Mouse (Mus musculus): Measurements from ENCODE around the gene Zbtb37.

The Zbtb37 gene

DNA sequence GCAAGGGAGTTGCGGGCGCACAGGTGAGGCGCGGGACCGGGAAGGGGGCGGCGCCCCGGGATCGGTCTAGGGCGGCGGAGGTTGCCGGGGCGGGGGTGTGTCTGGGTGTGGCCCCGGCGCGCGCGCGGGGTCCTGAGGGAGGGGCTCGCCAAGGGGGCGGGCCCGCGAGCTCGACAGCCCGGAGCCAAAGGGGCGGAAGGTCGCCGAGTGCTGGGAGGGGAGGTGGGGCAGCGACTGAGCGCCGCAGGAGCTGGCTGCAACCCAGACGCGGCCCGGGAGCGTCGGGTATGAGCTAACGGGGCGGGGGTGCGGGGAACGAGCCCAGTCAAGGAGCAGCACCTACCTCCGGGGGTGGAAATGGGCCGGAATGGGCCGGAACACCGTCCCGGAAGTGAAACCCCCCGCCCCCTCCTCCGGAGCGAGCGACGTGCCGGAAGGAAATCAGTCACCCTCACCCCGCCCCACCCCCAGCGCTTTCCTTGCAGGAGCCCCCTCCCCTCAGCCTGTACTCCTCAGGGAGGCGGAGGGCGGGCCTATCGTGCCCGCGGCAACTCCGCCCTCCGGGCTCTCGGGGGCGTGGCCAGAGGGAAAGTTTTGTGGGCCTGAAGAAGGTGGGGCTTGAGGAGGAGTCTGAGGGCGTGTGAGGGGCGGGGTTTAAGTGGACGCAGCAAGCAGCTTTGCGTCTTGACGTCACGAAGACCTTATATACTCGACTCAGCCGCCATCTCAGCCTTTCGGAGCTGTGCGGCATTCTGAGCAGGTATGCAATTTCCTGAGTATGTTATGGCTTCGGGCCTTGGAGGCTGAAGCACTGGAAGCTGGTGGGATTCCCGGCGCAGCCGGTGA lies at the start of gene Zbtb37:
Gene Zbtb37, minus strand, starts transcription at position 415 of the 846 bp plus-strand sequence.
- in situ Hi-C loops (cut with MboI; ENCODE audit: low sequenced_read_pairs): no loop called here

DNA sequence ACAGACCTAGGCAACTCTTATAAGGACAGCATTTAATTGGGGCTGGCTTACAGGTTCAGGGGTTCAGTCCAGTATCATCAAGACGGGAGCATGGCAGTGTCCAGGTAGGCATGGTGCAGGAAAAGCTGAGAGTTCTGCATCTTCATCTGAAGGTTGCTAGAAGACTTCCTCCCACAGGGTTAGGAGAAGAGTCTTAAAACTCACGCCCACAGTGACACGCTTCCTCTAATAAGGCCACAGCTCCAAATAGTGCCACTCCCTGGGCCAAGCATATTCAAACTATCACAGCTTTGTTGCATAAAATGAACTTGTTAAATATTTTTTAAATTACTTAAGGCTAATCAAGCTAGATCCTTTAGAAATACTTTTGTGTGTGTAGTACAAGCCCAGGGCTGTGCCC lies 42.6 kb upstream of the Zbtb37 start:
- in situ Hi-C loops (cut with MboI; ENCODE audit: low sequenced_read_pairs): no loop called here

DNA sequence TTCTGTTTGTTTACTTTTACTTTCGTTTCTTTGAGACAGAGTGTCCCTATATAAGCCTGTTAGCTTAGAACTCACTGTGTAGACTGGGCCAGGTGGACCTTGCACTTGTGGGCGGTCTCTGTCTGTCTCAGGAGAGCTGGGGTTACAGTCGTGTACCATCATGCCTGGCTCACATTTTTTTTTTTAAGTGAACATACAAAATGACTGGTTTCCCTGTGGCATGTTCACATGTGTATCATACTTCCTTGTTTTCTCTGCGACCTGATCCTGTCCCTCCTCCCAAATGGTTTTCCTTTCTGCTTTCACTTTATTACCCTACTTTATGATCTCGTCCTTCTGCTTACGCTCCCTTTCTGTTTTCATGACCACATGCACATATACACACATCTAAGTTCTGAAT lies 41.6 kb upstream of the Zbtb37 start:
- in situ Hi-C loops (cut with MboI; ENCODE audit: low sequenced_read_pairs): no loop called here

DNA sequence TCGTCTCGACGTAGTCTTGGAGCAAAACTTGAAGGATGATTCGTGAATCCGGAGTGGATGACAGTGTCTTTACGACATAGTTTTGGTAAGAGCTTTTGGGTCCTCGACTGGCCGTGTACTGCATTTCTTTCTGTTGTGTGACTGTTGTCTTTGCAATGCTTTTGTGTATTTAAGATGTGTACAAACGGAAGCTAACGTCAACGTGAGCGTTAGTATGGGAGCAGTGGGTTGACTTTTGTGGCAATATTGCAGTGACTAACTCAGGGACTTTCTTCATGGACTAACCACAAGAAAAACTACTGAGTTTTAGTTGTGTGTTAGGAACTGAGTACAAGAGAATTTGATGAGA lies 36.6 kb upstream of the Zbtb37 start:
- in situ Hi-C loops (cut with MboI; ENCODE audit: low sequenced_read_pairs): no loop called here

DNA sequence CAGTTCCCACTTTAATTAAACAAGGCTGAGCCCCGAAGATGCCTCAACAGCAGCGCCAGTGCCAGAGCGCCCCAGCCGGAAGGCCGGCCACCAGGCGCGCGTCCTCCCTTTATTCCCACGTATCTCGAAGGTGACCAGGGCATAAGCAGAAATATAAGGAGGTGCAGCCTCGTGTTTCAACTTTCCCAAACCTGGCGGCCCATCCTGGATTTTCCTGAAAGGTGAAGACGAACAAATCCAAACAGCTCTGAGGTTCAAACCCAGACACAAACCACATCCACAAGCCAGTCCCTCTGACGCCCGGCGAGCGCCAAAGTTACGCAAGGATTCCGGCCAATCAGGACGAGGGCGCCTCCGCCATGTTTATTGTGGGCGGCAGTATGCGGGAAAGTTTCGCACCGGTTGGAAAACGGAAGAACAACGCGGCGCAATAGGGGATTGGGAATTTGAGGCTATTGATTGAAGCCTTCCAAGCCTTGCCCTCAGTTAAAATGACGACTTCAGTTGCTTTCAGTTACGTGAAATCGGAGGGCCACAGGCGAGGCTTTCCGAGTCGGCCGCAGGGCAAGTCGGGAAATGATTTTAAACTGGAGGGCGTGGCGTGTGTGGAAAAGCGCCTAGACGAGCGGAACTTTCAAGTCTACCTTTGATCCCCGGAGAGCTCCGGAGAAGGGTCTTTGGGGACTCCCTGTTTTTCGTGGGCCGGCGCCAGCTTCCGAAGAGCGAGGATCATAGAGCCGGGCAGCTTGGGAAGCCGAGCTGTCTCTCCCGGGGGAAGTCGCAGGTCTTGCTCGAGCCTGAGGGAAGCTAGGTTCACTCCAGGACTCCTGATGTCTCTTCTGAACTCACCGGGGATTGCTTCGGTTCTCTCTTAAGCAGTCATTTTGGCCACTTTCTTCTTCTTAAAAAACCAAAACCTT lies 36.0 kb upstream of the Zbtb37 start, which contains the start of the genes Dars2 and Cenpl:
Gene Dars2, minus strand, starts transcription at position 307 of the 920 bp plus-strand sequence.
Gene Cenpl, plus strand, starts transcription at position 362 of the 920 bp plus-strand sequence.
- in situ Hi-C loops (cut with MboI; ENCODE audit: low sequenced_read_pairs): no loop called here

DNA sequence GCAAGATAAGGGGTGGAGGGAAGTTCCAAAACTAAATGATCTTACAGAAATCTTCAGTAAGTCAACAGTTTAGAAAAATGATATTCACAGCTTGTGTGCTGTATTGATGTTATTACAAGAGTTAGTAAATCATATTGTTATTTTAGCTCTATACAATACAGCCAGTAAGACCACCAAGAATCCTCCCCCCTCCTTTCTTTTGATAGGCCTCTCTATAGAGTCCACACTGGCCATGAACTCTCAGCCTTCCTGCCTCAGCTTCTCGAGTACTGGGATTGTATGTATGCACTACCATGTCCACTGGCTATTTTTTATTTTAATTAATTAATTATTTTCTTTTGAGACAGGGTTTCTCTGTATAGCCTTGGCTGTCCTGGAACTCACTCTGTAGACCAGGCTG lies 28.7 kb upstream of the Zbtb37 start:
- in situ Hi-C loops (cut with MboI; ENCODE audit: low sequenced_read_pairs): no loop called here

DNA sequence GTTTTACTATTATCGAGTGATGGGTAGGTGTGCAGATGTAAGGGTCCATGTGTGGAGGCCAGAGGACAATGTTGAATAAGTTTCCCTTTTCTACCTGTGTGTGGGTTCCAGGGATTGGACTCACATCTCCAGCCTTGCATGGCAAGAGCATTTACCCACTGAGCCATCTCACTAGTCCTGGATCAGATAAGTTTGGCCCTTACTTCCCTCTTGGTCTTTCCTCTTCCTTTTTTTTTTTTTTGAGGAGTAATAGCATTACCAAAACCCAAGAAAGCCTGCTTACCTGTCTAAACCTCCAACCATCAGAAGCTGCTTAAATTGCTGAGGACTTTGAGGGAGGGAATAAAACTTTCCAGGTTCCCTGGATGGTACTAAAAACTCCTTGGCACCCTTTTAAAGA lies 22.5 kb upstream of the Zbtb37 start:
- in situ Hi-C loops (cut with MboI; ENCODE audit: low sequenced_read_pairs): no loop called here

DNA sequence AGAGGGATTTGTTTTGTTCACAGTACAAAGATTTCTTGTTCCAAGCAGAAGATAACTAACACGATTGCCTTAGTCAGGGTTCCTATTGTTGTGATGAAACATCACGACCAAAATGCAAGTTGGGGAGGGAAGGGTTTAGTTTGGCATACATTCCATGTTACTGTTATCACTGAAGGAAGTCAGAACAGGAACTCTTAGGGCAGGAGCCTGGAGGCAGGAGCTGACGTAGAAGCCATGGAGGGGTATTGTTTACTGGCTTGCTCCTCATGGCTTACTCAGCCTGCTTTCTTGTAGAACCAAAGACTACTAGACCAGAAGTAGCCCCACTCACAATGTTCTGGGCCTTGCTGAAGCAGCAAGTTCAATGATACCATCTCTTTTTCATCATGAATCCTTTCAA lies 12.3 kb upstream of the Zbtb37 start:
- in situ Hi-C loops (cut with MboI; ENCODE audit: low sequenced_read_pairs): no loop called here

DNA sequence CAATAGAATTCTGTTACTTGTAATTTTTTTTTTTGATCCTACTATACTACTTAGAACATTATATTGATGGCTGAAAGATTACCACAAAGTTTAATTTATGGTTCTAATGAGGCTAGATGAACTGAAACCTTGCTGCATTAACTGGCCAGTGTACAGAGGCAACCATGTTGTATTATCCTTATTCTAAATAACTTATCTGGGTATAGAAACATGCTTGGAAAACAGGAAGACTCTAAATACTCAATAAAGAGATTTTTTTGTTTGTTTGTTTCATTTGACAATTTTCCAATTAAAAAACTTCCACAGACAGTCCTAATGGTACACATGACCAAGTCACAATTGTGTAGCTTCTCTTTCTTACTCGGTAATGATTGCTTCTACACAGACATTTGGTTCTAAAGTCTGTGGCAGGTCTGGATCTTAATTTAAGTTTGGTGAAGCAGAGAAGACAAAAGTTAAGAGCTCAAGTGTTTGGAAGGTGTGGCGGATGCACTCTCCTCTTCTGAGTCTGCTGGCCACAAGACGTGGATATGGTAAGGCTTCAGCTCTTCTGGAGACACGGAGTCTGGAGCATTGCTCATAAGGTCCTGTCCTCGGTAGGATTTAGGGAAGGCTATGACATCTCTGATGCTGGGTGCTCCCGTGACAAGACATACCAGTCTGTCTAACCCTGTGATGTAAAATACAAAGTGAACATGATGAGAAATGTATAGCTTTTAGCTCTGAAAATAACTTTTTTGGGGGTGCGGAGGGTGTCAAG lies 6.8 kb upstream of the Zbtb37 start:
- in situ Hi-C loops (cut with MboI; ENCODE audit: low sequenced_read_pairs): no loop called here

DNA sequence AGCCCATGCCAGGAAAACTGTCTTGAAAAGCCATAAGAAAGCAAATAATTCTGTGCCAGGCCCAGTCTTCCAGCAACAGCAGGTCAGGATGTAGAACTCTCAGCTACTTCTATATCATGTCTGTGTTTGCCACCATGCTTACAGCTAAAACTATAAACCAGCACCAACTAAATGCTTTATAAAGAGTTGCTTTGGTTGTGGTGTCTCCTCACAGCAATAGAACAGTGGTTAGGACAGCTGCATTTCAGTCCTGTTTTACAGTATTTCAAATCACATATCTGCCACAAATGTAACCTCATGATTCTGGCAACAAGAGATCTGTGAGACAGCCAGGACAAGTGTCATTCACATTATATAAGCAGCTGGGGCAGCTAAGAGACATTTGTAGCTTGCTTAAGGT lies 6.2 kb upstream of the Zbtb37 start:
- in situ Hi-C loops (cut with MboI; ENCODE audit: low sequenced_read_pairs): no loop called here

DNA sequence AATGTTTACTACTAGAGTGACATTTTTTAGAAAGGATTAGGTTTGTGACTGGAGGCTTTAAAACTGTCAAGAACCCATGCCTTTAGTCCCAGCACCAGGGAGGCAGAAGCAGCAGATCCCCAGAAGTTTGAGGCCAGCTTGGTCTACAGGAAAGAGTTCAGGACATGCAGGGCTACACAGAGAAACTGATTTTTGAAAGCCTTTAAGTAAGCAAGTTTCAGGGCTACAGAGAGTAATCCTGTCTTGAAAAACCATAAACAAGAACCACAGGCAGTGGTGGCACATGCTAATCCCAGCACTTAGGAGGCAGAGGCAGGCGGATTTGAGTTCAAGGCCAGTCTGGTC lies 5.7 kb upstream of the Zbtb37 start:
- in situ Hi-C loops (cut with MboI; ENCODE audit: low sequenced_read_pairs): no loop called here

DNA sequence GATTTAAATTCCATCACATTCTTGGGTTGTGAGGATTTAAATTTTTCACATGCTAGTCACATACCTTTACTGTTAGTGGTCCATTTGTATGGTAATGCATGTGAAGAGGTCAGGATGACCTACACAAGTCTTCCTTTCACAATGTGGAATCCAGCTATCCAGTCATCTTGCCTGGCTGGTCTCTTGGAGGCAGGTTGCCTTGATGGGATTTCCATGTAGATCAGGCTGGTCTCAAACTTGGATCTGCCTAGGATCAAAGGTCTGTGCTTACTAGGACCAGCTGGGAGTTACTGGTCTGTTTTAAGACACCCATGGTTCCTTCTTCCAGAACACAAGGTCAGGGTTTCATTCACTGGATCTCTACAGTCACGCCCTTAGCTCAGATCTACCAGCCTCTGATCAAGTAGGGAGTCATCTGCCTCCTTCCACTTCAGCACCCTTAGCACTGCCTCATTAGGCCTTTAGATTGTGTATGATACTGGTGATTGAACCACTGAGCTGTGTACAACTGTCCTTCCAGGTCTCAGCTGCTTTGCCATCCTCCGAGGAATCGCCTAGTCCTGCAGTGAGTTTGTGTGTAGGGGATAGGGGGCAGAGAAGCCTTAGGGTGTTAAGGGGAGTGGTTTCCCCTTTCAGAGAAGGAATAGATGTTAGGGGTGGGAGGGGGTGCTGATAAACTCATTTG lies 5.2 kb upstream of the Zbtb37 start:
- in situ Hi-C loops (cut with MboI; ENCODE audit: low sequenced_read_pairs): no loop called here

DNA sequence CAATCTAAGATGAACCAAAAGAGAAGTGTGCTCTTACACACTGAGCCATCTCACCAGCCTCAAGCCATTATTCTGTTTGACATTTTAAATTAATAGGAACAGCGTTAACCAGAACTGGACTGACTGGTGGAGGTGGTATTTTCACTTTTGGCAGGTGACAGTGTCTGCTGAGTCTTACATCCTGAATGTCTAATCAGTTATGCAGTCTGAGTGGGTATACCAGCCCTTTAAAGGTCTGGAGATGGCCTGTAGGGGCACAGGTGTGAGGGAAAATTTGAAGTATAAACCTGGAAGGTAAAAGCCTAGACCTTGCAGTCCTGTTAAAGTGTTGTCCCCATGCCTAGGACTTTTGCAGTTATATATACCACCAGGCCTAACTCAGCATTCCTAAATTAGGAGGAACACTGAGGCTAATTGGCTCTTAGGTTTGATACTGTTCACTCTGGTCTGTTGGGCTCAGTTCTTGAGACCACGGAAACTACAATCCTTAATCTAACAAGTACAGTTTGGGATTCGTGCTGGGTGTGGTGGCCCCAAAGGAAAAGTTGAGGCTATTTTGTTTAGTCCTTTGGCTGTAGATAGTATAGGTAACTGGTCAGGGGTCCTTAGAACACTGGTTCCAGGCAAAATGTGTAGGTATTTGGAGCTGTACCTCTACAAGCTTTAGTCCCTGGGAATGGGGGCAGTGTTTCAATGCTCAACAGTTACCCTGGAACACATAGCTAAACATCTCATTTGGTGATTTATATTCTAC lies 4.5 kb upstream of the Zbtb37 start:
- in situ Hi-C loops (cut with MboI; ENCODE audit: low sequenced_read_pairs): no loop called here

DNA sequence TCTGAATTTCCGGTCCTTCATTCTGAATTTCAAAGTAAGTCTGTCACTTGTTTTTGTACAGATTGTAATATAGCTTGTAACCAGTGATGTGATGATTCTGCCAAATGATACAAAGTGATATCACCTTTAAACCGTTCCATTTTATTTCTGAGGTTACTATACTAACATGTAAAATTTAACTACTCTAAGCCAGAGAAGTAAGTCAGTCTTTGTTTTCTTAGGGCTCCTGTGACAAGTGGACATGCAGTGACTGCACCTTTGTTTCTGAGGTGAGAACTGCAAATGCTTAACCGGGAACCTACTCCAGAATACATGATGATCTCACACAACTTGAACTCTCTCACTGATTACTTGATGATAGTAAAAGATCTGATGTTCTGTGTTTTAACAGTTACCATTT lies 3.4 kb upstream of the Zbtb37 start:
- in situ Hi-C loops (cut with MboI; ENCODE audit: low sequenced_read_pairs): no loop called here

DNA sequence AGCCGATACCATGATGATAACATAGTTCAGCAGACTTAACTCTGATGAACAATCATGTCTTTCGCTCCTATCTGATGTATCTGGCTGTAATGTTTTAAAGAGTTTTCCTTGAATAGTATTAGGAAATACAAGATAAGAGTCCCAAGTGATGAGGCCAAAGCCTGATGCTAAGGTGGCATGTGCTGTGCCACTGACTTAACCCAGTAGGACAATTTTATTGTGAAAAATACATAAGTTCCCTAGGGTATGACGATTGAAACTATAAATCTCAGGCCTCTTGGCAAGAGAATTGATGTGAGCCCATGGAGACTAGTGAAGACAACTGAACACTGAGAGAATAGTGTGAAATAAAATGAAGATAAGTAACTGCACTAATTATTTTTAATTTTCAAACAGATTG lies 3.0 kb upstream of the Zbtb37 start:
- in situ Hi-C loops (cut with MboI; ENCODE audit: low sequenced_read_pairs): no loop called here

DNA sequence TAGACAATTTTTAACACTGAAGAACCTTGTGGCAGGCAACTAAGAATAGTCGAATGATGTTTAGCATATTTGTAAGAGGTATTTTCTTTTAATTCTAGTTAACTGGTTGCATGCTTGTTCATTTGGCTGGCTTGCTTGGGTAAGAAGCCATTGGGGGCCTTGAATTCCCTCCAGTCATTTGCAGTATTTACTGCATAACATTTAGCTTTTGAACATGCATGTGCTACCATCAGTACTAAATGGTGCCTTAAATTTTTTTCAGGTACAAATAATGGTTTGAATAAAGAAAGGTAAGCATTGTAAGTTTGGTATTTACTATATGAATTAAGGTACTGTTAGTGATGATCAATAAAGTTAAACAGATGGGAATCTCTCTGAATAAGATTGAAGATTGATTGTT lies 2.4 kb upstream of the Zbtb37 start:
- in situ Hi-C loops (cut with MboI; ENCODE audit: low sequenced_read_pairs): no loop called here

DNA sequence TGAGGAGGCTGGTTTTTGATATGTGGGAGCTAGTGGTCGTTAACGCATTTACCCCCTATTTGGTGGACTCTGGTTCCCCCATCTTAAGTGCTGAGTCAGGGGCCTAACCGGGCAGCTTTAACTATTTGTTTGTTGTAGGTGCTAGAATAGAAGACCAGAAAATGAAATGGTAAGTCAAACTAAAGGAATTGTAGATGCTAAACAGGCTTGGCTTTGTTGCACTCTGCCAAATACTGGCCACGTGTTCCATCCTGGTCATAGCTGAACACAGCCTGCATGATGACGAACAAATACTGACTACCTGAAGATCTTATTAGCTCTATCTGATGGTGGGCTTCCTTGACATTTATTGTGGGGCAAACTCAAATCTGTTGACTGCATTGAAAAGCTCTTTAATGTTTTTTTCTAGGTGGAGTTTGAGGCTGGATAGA lies 1.8 kb upstream of the Zbtb37 start:
- in situ Hi-C loops (cut with MboI; ENCODE audit: low sequenced_read_pairs): no loop called here

DNA sequence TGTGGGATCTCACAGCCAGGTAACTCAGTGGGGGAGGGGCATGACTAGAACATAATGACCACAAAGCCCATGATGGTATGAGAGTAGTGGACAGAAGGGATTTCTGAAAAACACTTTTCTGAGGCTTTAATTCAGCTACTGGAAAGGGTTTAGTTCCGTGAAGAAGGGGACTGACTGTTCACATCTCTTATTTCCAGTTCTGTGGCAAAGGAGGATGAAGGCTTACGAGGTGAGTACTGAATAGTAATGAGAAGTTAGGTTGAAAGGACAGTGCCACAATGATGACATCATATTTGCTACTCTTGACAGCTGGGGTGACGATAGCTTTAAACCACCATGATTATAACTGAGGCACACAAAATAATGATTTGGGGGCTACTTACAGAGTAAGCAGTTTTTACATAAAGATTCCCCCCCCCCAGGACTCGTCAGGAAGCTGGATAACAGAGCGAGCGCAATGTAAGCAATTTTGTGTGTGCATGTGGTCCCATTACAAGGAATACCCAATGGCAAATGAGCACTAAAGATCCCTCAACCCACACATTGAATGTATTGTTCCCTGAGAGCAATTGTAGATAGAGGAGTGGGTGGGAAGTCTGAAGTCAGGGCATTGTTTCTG lies 1.2 kb upstream of the Zbtb37 start:
- in situ Hi-C loops (cut with MboI; ENCODE audit: low sequenced_read_pairs): no loop called here

DNA sequence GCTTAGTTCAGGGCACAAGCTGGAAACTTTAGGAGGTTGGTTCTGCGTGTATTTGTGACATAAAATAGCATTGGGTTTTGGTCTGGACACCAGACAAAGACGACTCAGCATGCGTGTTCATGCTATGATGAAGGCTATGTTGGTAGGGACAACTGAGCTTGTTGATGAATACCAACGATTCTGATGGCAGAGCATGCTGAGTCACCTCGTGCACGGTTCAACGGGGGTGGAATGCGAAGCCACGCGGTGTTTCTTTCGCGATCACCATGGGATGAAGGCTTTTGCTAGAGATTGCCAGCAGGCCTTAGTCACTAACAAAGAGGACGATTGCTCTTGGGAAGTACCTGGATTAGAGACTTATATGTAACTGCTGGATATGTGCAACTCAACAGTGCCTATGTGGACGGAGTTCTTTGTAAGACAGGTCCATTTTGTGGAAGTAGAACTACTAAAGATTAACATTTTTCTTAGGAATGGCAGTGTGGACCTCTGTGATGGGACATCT lies 684 bp upstream of the Zbtb37 start:
- in situ Hi-C loops (cut with MboI; ENCODE audit: low sequenced_read_pairs): no loop called here
